Mouse (Mus musculus) embryonic facial prominence, embryonic 13.5 days (tissue): ENCODE results near the gene Spred2. TPM values are rescaled to one million over a fixed set of nuclear protein-coding genes. Genes with fewer than 3 reads are reported as not detected.
A peak's percentile ranks its signal among the peaks of the same experiment; 100 is the strongest.

ENCODE experiments used
- ATAC-seq: fragments of 200-750 bp; cut with Nextera tagmentation; 2 replicates; pipeline ENCODE4 v1.8.0; 2017; ENCODE audit warnings: low read depth; ENCODE audit not compliant: insufficient number of reproducible peaks, insufficient read depth, low FRiP score, low TSS enrichment
- H3K27ac ChIP-seq: fragments of 300-500 bp; sonication (generic); 2 replicates; pipeline ENCODE4 v1.5.1; 2015; ENCODE audit warnings: moderate library complexity, mild to moderate bottlenecking, inconsistent platforms
- H3K27me3 ChIP-seq: fragments of 300-500 bp; sonication (generic); 2 replicates; pipeline ENCODE4 v1.6.1; 2015; ENCODE audit warnings: mild to moderate bottlenecking, inconsistent platforms
- H3K36me3 ChIP-seq: fragments of 300-500 bp; sonication (generic); 2 replicates; pipeline ENCODE4 v1.6.1; 2015; ENCODE audit warnings: mild to moderate bottlenecking, inconsistent platforms
- H3K4me1 ChIP-seq: fragments of 300-500 bp; sonication (generic); 2 replicates; pipeline ENCODE4 v1.6.1; 2015; ENCODE audit warnings: inconsistent platforms
- H3K4me2 ChIP-seq: fragments of 300-500 bp; sonication (generic); 2 replicates; pipeline ENCODE4 v1.6.1; 2015; ENCODE audit warnings: moderate library complexity, mild to moderate bottlenecking, inconsistent platforms
- H3K4me3 ChIP-seq: fragments of 300-500 bp; sonication (generic); 2 replicates; pipeline ENCODE4 v1.5.1; 2015; ENCODE audit warnings: mild to moderate bottlenecking, inconsistent platforms
- H3K9ac ChIP-seq: fragments of 300-500 bp; sonication (generic); 2 replicates; pipeline ENCODE4 v1.6.1; 2015; ENCODE audit warnings: mild to moderate bottlenecking, inconsistent platforms
- H3K9me3 ChIP-seq: fragments of 300-500 bp; sonication (generic); 2 replicates; pipeline ENCODE4 v1.6.1; 2016; ENCODE audit warnings: inconsistent platforms
- WGBS: fragments of 180-500 bp; shearing (Covaris S2); methylation state at CpG from one replicate; pipeline ENCODE4 v1.1.7; 2015; ENCODE audit warnings: mixed read lengths; 5-methylcytosine and 5-hydroxymethylcytosine counted together
- polyA plus RNA-seq: library from polyadenylated mRNA; unstranded; fragments of >200 nt; fragmentation: Nextera tagmentation; extraction: Ambion mirVana; gene quantifications from 2 replicates; pipeline ENCODE4 v1.2.1, GENCODE M21; 2015

Spred2 gene
- 10.2 and 10.5 TPM in 2 replicates for polyA plus RNA-seq

- Histone ChIP-seq H3K27me3 (no peaks in the 10 kb centered on the region), H3K9ac (peak within 1 kb of the TSS; percentile 94), H3K9me3 (no peaks in the 10 kb centered on the region), H3K27ac (peak within 1 kb of the TSS; percentile 96), H3K4me1 (peaks cover 18% of the 10 kb centered on the region), H3K4me3 (peak within 1 kb of the TSS; percentile 92), H3K4me2 (peak within 1 kb of the TSS; percentile 77), H3K36me3 (no peaks in the 10 kb centered on the region)
- peak; percentile 77 for ATAC-seq
- under 1% methylated on average over 57 of the region's 57 CpGs for WGBS
Measured at GRCm38 (mm10) chr11:19923888-19924756, at the start of gene Spred2. TSS of gene Spred2 (plus strand) at chr11:19924375.

- H3K9ac ChIP-seq: no peak overlapping the region
- no peaks in the 10 kb centered on the region for H3K27me3 ChIP-seq
- H3K4me2 ChIP-seq: no peak overlapping the region
- no peak overlapping the region for H3K27ac ChIP-seq
- no peak for ATAC-seq
- H3K4me3 ChIP-seq: no peak overlapping the region
- no peaks in the 10 kb centered on the region for H3K36me3 ChIP-seq
- 63% methylated on average over 12 of the region's 12 CpGs for WGBS
- no peaks in the 10 kb centered on the region for H3K9me3 ChIP-seq
- H3K4me1 ChIP-seq: no peaks in the 10 kb centered on the region
Measured at GRCm38 (mm10) chr11:19875551-19875950, 48.6 kb upstream of the Spred2 start.

- H3K27me3 ChIP-seq: no peaks in the 10 kb centered on the region
- no peak overlapping the region for H3K9ac ChIP-seq
- 83% methylated on average over 5 of the region's 5 CpGs for WGBS
- H3K4me1 ChIP-seq: no peaks in the 10 kb centered on the region
- ATAC-seq: no peak
- no peak overlapping the region for H3K4me3 ChIP-seq
- no peak overlapping the region for H3K4me2 ChIP-seq
- H3K9me3 ChIP-seq: no peaks in the 10 kb centered on the region
- H3K36me3 ChIP-seq: no peaks in the 10 kb centered on the region
- no peak overlapping the region for H3K27ac ChIP-seq
Measured at GRCm38 (mm10) chr11:19875964-19876363, 48.2 kb upstream of the Spred2 start.

GRCm38 (mm10) chr11:19877239-19877915 lies 46.8 kb upstream of the Spred2 start:
- H3K27me3 ChIP-seq: no peaks in the 10 kb centered on the region
- no peak for ATAC-seq
- no peaks in the 10 kb centered on the region for H3K4me1 ChIP-seq
- no peaks in the 10 kb centered on the region for H3K36me3 ChIP-seq
- H3K9me3 ChIP-seq: no peaks in the 10 kb centered on the region
- no peak overlapping the region for H3K4me2 ChIP-seq
- no peak overlapping the region for H3K4me3 ChIP-seq
- WGBS: 50% methylated on average over 4 of the region's 4 CpGs
- no peak overlapping the region for H3K27ac ChIP-seq
- H3K9ac ChIP-seq: no peak overlapping the region

GRCm38 (mm10) chr11:19881342-19881741 lies 42.8 kb upstream of the Spred2 start:
- H3K9me3 ChIP-seq: no peaks in the 10 kb centered on the region
- 87% methylated on average over 2 of the region's 2 CpGs for WGBS
- H3K4me1 ChIP-seq: no peaks in the 10 kb centered on the region

GRCm38 (mm10) chr11:19890700-19891406 lies 33.3 kb upstream of the Spred2 start:
- no peak for ATAC-seq

More at GRCm38 (mm10) chr11:19881342-19881741, 42.8 kb upstream of the Spred2 start:
- H3K27me3 ChIP-seq: no peaks in the 10 kb centered on the region
- no peaks in the 10 kb centered on the region for H3K36me3 ChIP-seq
- no peak overlapping the region for H3K4me2 ChIP-seq
- no peak overlapping the region for H3K4me3 ChIP-seq
- H3K27ac ChIP-seq: no peak overlapping the region
- ATAC-seq: no peak
- H3K9ac ChIP-seq: no peak overlapping the region

GRCm38 (mm10) chr11:19893233-19893632 lies 30.9 kb upstream of the Spred2 start:
- H3K4me2 ChIP-seq: no peak overlapping the region
- no peaks in the 10 kb centered on the region for H3K4me1 ChIP-seq
- ATAC-seq: no peak
- 86% methylated on average over 3 of the region's 3 CpGs for WGBS
- H3K9me3 ChIP-seq: no peaks in the 10 kb centered on the region
- H3K27me3 ChIP-seq: no peaks in the 10 kb centered on the region
- no peak overlapping the region for H3K9ac ChIP-seq
- H3K27ac ChIP-seq: no peak overlapping the region
- H3K36me3 ChIP-seq: no peaks in the 10 kb centered on the region
- no peak overlapping the region for H3K4me3 ChIP-seq

More at GRCm38 (mm10) chr11:19890700-19891406, 33.3 kb upstream of the Spred2 start:
- Histone ChIP-seq H3K4me1 (no peaks in the 10 kb centered on the region), H3K9me3 (no peaks in the 10 kb centered on the region), H3K36me3 (no peaks in the 10 kb centered on the region), H3K27ac (no peak overlapping the region), H3K27me3 (no peaks in the 10 kb centered on the region), H3K4me3 (no peak overlapping the region), H3K9ac (no peak overlapping the region), H3K4me2 (no peak overlapping the region)
- WGBS: 35% methylated on average over 6 of the region's 6 CpGs

- no peaks in the 10 kb centered on the region for H3K4me1 ChIP-seq
- 81% methylated on average over 5 of the region's 5 CpGs for WGBS
- no peak overlapping the region for H3K27ac ChIP-seq
- no peaks in the 10 kb centered on the region for H3K36me3 ChIP-seq
- H3K4me2 ChIP-seq: no peak overlapping the region
- no peaks in the 10 kb centered on the region for H3K9me3 ChIP-seq
- no peak overlapping the region for H3K9ac ChIP-seq
- no peak for ATAC-seq
- no peak overlapping the region for H3K4me3 ChIP-seq
- no peaks in the 10 kb centered on the region for H3K27me3 ChIP-seq
Measured at GRCm38 (mm10) chr11:19899621-19900020, 24.6 kb upstream of the Spred2 start.

GRCm38 (mm10) chr11:19900712-19901111 lies 23.5 kb upstream of the Spred2 start:
- no peak for ATAC-seq
- H3K4me1 ChIP-seq: no peaks in the 10 kb centered on the region
- H3K27ac ChIP-seq: no peak overlapping the region
- H3K9me3 ChIP-seq: no peaks in the 10 kb centered on the region
- H3K4me3 ChIP-seq: no peak overlapping the region
- WGBS: 74% methylated on average over 4 of the region's 4 CpGs
- H3K27me3 ChIP-seq: no peaks in the 10 kb centered on the region
- H3K9ac ChIP-seq: no peak overlapping the region
- no peaks in the 10 kb centered on the region for H3K36me3 ChIP-seq
- H3K4me2 ChIP-seq: no peak overlapping the region

- Histone ChIP-seq H3K9ac (no peak overlapping the region), H3K4me2 (no peak overlapping the region), H3K4me1 (no peaks in the 10 kb centered on the region), H3K4me3 (no peak overlapping the region), H3K27me3 (no peaks in the 10 kb centered on the region), H3K27ac (no peak overlapping the region), H3K9me3 (peaks cover 8% of the 10 kb centered on the region; the same call in 1 of the 2 replicates), H3K36me3 (no peaks in the 10 kb centered on the region)
- WGBS: 82% methylated on average over 3 of the region's 3 CpGs
- ATAC-seq: no peak
Measured at GRCm38 (mm10) chr11:19911216-19911615, 13.0 kb upstream of the Spred2 start.

GRCm38 (mm10) chr11:19912179-19912578 lies 12.0 kb upstream of the Spred2 start:
- 85% methylated on average over 6 of the region's 6 CpGs for WGBS
- no peaks in the 10 kb centered on the region for H3K36me3 ChIP-seq

More at GRCm38 (mm10) chr11:19912179-19912578, 12.0 kb upstream of the Spred2 start:
- no peak overlapping the region for H3K27ac ChIP-seq
- ATAC-seq: no peak
- H3K4me1 ChIP-seq: no peaks in the 10 kb centered on the region
- H3K9me3 ChIP-seq: peaks cover 8% of the 10 kb centered on the region; the same call in 1 of the 2 replicates
- no peak overlapping the region for H3K4me3 ChIP-seq
- no peak overlapping the region for H3K9ac ChIP-seq
- no peak overlapping the region for H3K4me2 ChIP-seq
- H3K27me3 ChIP-seq: 0 out of 2 replicates have a peak, but pooled peaks cover under 1% of the 10 kb centered on the region
